Mouse (Mus musculus): ENCODE results near the gene Ptdss2. TPM values are rescaled to one million over a fixed set of nuclear protein-coding genes. Genes with fewer than 3 reads are reported as not detected.

Ptdss2 gene
- polyA plus RNA-seq, 1 experiment from 2014 or later, result 64.9 TPM

- peaks cover 15% of the 10 kb centered on the region for H3K4me1 ChIP-seq
- peak; percentile 99 for ATAC-seq (ENCODE audit: low FRiP score)
- peak overlapping the region; percentile 82 for H3K4me3 ChIP-seq (replicated peaks)
- peaks cover 13% of the 10 kb centered on the region for H3K36me3 ChIP-seq (replicated peaks)
- peak overlapping the region; percentile 88 for H3K9ac ChIP-seq
- WGBS, result under 1% methylated on average over 59 of the region's 59 CpGs
- peak overlapping the region; percentile 74 for H3K27ac ChIP-seq
- peak overlapping the region; percentile 82 for H3K4me2 ChIP-seq
- H3K27me3 ChIP-seq, result no peaks in the 10 kb centered on the region
- no peaks in the 10 kb centered on the region for H3K9me3 ChIP-seq
Measured at GRCm38 (mm10) chr7:141131024-141131820, 9.0 kb downstream of the Ptdss2 start.

- WGBS, result 59% methylated on average over 12 of the region's 12 CpGs
- ATAC-seq (ENCODE audit: low FRiP score), result no peak
Measured at GRCm38 (mm10) chr7:141131904-141132755, 9.9 kb downstream of the Ptdss2 start.

GRCm38 (mm10) chr7:141141326-141141725 is 19.1 kb downstream of the Ptdss2 start:
- no peak overlapping the region for H3K4me2 ChIP-seq
- no peaks in the 10 kb centered on the region for H3K9me3 ChIP-seq
- H3K36me3 ChIP-seq (replicated peaks), result peaks cover 39% of the 10 kb centered on the region
- H3K9ac ChIP-seq, result no peak overlapping the region
- H3K4me3 ChIP-seq (replicated peaks), result no peak overlapping the region
- no peaks in the 10 kb centered on the region for H3K4me1 ChIP-seq
- WGBS, result 92% methylated on average over 4 of the region's 4 CpGs
- no peak for ATAC-seq (ENCODE audit: low FRiP score)
- no peaks in the 10 kb centered on the region for H3K27me3 ChIP-seq
- no peak overlapping the region for H3K27ac ChIP-seq

More at GRCm38 (mm10) chr7:141131904-141132755, 9.9 kb downstream of the Ptdss2 start:
- Histone ChIP-seq H3K27me3 (no peaks in the 10 kb centered on the region), H3K4me2 (peak overlapping the region; percentile 82), H3K36me3 (replicated peaks) (peaks cover 21% of the 10 kb centered on the region), H3K9me3 (no peaks in the 10 kb centered on the region), H3K27ac (0 out of 2 replicates have a peak overlapping the region, but pooled peaks have one; percentile 74), H3K4me3 (replicated peaks) (peak overlapping the region; percentile 82), H3K4me1 (peaks cover 15% of the 10 kb centered on the region), H3K9ac (peak overlapping the region; percentile 88)

GRCm38 (mm10) chr7:141143112-141143511 is 20.9 kb downstream of the Ptdss2 start:
- no peak overlapping the region for H3K4me2 ChIP-seq
- no peaks in the 10 kb centered on the region for H3K9me3 ChIP-seq
- H3K27me3 ChIP-seq, result no peaks in the 10 kb centered on the region
- H3K36me3 ChIP-seq (replicated peaks), result peaks cover 39% of the 10 kb centered on the region
- H3K9ac ChIP-seq, result no peak overlapping the region
- ATAC-seq (ENCODE audit: low FRiP score), result no peak
- 55% methylated on average over 5 of the region's 5 CpGs for WGBS
- H3K4me1 ChIP-seq, result no peaks in the 10 kb centered on the region
- no peak overlapping the region for H3K27ac ChIP-seq
- H3K4me3 ChIP-seq (replicated peaks), result no peak overlapping the region

GRCm38 (mm10) chr7:141143861-141144260 is 21.7 kb downstream of the Ptdss2 start:
- Histone ChIP-seq H3K9me3 (no peaks in the 10 kb centered on the region), H3K9ac (no peak overlapping the region), H3K27ac (no peak overlapping the region), H3K27me3 (no peaks in the 10 kb centered on the region), H3K36me3 (replicated peaks) (peaks cover 39% of the 10 kb centered on the region), H3K4me2 (no peak overlapping the region), H3K4me3 (replicated peaks) (no peak overlapping the region), H3K4me1 (no peaks in the 10 kb centered on the region)
- WGBS, result 89% methylated on average over 2 of the region's 2 CpGs
- ATAC-seq (ENCODE audit: low FRiP score), result no peak

- Histone ChIP-seq H3K27me3 (no peaks in the 10 kb centered on the region), H3K9ac (no peak overlapping the region), H3K4me3 (replicated peaks) (no peak overlapping the region), H3K4me1 (no peaks in the 10 kb centered on the region), H3K36me3 (replicated peaks) (peaks cover 38% of the 10 kb centered on the region), H3K9me3 (no peaks in the 10 kb centered on the region), H3K4me2 (no peak overlapping the region), H3K27ac (no peak overlapping the region)
- WGBS, result 92% methylated on average over 3 of the region's 3 CpGs
- ATAC-seq (ENCODE audit: low FRiP score), result no peak
Measured at GRCm38 (mm10) chr7:141144650-141145049, 22.5 kb downstream of the Ptdss2 start.

- ATAC-seq (ENCODE audit: low FRiP score), result no peak
- no peaks in the 10 kb centered on the region for H3K4me1 ChIP-seq
- H3K36me3 ChIP-seq (replicated peaks), result peaks cover 38% of the 10 kb centered on the region
- H3K4me3 ChIP-seq (replicated peaks), result no peak overlapping the region
- WGBS, result 71% methylated on average over 1 of the region's 1 CpGs
- no peak overlapping the region for H3K27ac ChIP-seq
- H3K9ac ChIP-seq, result no peak overlapping the region
- no peaks in the 10 kb centered on the region for H3K9me3 ChIP-seq
- H3K27me3 ChIP-seq, result no peaks in the 10 kb centered on the region
- no peak overlapping the region for H3K4me2 ChIP-seq
Measured at GRCm38 (mm10) chr7:141145403-141145802, 23.2 kb downstream of the Ptdss2 start.

GRCm38 (mm10) chr7:141146043-141146595 is 23.9 kb downstream of the Ptdss2 start:
- H3K4me3 ChIP-seq (replicated peaks), result no peak overlapping the region
- H3K9me3 ChIP-seq, result no peaks in the 10 kb centered on the region
- no peak overlapping the region for H3K27ac ChIP-seq
- no peaks in the 10 kb centered on the region for H3K4me1 ChIP-seq
- peaks cover 41% of the 10 kb centered on the region for H3K36me3 ChIP-seq (replicated peaks)
- H3K4me2 ChIP-seq, result no peak overlapping the region
- 95% methylated on average over 12 of the region's 12 CpGs for WGBS
- H3K9ac ChIP-seq, result no peak overlapping the region
- no peak for ATAC-seq (ENCODE audit: low FRiP score)
- no peaks in the 10 kb centered on the region for H3K27me3 ChIP-seq

- H3K36me3 ChIP-seq (replicated peaks), result peaks cover 49% of the 10 kb centered on the region
Measured at GRCm38 (mm10) chr7:141147044-141147443, 24.9 kb downstream of the Ptdss2 start.

GRCm38 (mm10) chr7:141148639-141149038 is 26.5 kb downstream of the Ptdss2 start:
- no peak overlapping the region for H3K27ac ChIP-seq
- no peak for ATAC-seq (ENCODE audit: low FRiP score)
- no peak overlapping the region for H3K4me3 ChIP-seq (replicated peaks)
- H3K4me1 ChIP-seq, result no peaks in the 10 kb centered on the region
- peaks cover 62% of the 10 kb centered on the region for H3K36me3 ChIP-seq (replicated peaks)
- no peaks in the 10 kb centered on the region for H3K9me3 ChIP-seq
- no peaks in the 10 kb centered on the region for H3K27me3 ChIP-seq
- H3K9ac ChIP-seq, result no peak overlapping the region
- 75% methylated on average over 4 of the region's 4 CpGs for WGBS
- no peak overlapping the region for H3K4me2 ChIP-seq

More at GRCm38 (mm10) chr7:141147044-141147443, 24.9 kb downstream of the Ptdss2 start:
- Histone ChIP-seq H3K9ac (no peak overlapping the region), H3K4me2 (no peak overlapping the region), H3K4me3 (replicated peaks) (no peak overlapping the region), H3K27me3 (no peaks in the 10 kb centered on the region), H3K27ac (no peak overlapping the region), H3K4me1 (no peaks in the 10 kb centered on the region), H3K9me3 (no peaks in the 10 kb centered on the region)
- no peak for ATAC-seq (ENCODE audit: low FRiP score)
- whole genome bisulfite sequencing, result 82% methylated on average over 6 of the region's 6 CpGs

GRCm38 (mm10) chr7:141155362-141155761 is 33.2 kb downstream of the Ptdss2 start:
- no peak overlapping the region for H3K27ac ChIP-seq
- no peak for ATAC-seq (ENCODE audit: low FRiP score)
- H3K27me3 ChIP-seq, result no peaks in the 10 kb centered on the region
- H3K4me2 ChIP-seq, result no peak overlapping the region
- 90% methylated on average over 9 of the region's 9 CpGs for WGBS
- no peaks in the 10 kb centered on the region for H3K9me3 ChIP-seq
- H3K4me1 ChIP-seq, result no peaks in the 10 kb centered on the region
- peaks cover 68% of the 10 kb centered on the region for H3K36me3 ChIP-seq (replicated peaks)
- H3K4me3 ChIP-seq (replicated peaks), result no peak overlapping the region
- H3K9ac ChIP-seq, result no peak overlapping the region

GRCm38 (mm10) chr7:141164397-141164796 is 42.2 kb downstream of the Ptdss2 start:
- Histone ChIP-seq H3K9me3 (no peaks in the 10 kb centered on the region), H3K4me2 (no peak overlapping the region), H3K4me3 (replicated peaks) (no peak overlapping the region), H3K9ac (no peak overlapping the region), H3K27ac (no peak overlapping the region), H3K4me1 (peaks cover 15% of the 10 kb centered on the region), H3K27me3 (0 out of 2 replicates have a peak, but pooled peaks cover 4% of the 10 kb centered on the region), H3K36me3 (replicated peaks) (peaks cover 45% of the 10 kb centered on the region)
- 96% methylated on average over 7 of the region's 7 CpGs for WGBS
- no peak for ATAC-seq (ENCODE audit: low FRiP score)
